Mouse (Mus musculus): ENCODE data around the gene Col2a1.

The Col2a1 gene

GRCm38 (mm10) chr15:98002991-98003821 lies 1.3 kb downstream of the Col2a1 start:
- no peak for DNase-seq (ENCODE audit: low read depth in 2 of 2, low spot score in 2 of 2)

- DNase-seq (ENCODE audit: low read depth in 2 of 2, low spot score in 2 of 2), result no peak
Observed at GRCm38 (mm10) chr15:98002113-98002990, 2.1 kb downstream of the Col2a1 start.

- no peak for DNase-seq (ENCODE audit: low read depth in 2 of 2, low spot score in 2 of 2)
Observed at GRCm38 (mm10) chr15:98001321-98002112, 3.0 kb downstream of the Col2a1 start.

DNA sequence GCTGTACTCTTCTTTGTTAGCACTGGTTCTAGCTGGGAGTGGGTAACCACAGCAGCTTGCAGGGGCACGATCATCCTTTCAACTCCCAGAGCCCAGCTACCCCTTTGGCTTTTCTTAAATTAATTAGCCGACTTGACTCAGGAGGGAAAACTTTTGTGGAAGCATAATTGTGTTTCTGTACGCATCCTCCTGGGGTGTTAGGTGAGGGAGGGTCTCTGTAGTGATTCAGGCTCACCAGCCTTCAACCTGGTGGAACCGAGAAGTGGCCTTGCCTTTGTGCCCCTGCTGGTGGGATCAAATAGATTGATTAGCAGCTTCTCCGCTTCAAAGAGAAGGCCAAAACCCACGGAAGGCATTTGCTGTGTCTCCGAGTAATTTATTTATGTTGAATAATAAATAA lies 4.5 kb downstream of the Col2a1 start:
- DNase-seq (ENCODE audit: low read depth in 2 of 2, low spot score in 2 of 2), result no peak

GRCm38 (mm10) chr15:97999546-97999945 lies 4.9 kb downstream of the Col2a1 start:
- DNase-seq (ENCODE audit: low read depth in 2 of 2, low spot score in 2 of 2), result no peak

- no peak for DNase-seq (ENCODE audit: low read depth in 2 of 2, low spot score in 2 of 2)
Observed at GRCm38 (mm10) chr15:97996716-97997256, 7.7 kb downstream of the Col2a1 start.

DNA sequence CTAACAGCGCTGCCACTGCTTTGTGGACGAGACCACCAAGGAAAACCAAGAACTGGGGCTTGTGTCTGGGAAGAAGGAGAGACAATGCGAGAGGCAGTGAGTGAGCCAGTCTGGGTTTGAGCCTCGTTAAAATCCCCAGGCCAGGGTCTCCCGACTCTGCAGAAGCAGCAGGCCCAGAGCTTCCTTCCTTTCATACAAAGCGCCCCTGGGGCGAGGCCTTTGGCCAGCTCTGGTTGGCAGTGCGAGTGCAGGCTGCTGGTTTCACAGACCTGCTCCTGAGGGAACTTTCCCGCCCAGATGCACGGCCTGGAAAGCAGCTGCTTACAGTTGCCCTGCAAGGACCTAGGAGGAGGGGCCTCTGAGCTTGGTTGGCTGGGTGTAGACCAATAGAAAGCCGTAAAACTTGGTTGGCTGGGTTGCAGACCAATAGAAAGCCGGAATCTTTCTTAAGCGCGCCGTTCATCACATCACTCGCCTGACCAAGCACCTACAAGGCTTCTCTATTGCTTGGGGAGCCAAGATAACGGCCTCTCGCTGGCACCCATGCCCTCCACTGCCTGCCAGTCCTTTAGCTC lies 11.7 kb downstream of the Col2a1 start:
- peak; percentile 4 to 20 for DNase-seq (ENCODE audit: low read depth in 2 of 2, low spot score in 2 of 2)

- no peak for DNase-seq (ENCODE audit: low read depth in 2 of 2, low spot score in 2 of 2)
Observed at GRCm38 (mm10) chr15:97992027-97992711, 12.3 kb downstream of the Col2a1 start.

DNA sequence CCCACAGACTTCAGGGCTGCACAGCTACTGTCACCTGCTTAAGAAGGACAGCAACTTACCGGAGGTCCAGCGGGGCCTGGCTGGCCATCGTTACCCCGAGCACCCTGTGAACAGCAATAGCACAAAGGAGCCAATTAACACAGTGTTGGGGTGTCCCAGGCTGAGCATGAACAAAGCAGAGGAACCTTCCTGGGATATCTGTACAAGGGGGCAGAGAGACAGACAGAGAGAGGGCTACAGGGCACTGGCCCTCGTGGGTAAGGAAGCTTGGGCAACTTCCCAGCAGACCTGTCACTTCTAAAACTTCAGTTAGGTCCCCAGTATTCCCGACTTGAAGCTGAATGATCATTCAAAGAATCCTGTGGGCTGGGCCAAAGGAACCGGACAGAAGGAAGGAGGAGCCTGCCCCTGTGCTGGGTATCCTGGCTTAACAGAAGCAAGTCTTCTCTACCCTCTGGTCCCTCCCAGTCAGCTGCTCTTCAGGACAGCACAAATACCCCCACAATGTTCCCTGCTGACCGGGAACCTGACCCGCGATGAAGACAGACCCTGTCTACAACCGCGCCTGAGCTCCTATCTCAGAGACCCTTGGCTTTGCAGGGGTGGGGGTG lies 13.1 kb downstream of the Col2a1 start:
- no peak for DNase-seq (ENCODE audit: low read depth in 2 of 2, low spot score in 2 of 2)

- DNase-seq (ENCODE audit: low read depth in 2 of 2, low spot score in 2 of 2), result no peak
Observed at GRCm38 (mm10) chr15:97990721-97991120, 13.8 kb downstream of the Col2a1 start.

DNA sequence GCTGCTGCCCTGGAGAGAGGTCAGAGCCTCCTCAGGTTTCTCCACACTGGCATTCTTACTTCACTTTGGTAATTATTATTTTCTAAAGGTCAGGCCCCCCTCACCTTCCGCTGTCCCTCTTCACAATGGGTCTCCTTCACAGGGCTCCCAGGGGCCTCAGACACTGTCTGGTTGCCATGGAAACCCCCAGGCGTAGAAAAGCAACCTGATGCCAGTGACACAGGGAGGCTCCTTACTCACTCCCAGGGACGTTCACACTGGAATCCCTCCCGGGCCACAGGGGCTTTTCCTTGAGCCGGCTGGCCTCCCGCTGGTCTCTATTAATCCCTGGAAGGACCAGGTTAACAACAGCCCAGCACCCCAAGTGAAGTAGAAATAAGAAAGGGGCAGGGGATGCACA lies 14.4 kb downstream of the Col2a1 start:
- DNase-seq (ENCODE audit: low read depth in 2 of 2, low spot score in 2 of 2), result no peak

DNA sequence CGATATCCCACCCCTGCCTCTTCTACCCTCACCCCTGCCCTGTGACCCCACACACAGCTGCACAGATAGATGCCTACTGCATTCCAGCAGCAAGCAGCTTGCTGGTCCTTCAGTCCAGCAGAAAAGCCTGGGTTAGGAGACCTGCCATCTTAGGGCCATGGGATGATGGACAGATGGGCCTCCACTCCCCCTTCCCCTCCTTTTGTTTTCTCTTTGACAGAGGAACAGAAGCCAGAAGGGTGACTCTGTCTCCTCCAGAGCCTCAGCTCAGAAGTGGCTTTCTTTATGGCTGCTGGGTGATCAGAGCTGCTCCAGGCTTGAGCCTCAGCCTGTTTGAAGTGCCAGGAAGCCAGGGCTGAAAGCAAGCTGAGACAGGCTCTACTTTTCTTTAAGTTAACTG lies 15.0 kb downstream of the Col2a1 start:
- no peak for DNase-seq (ENCODE audit: low read depth in 2 of 2, low spot score in 2 of 2)

- no peak for DNase-seq (ENCODE audit: low read depth in 2 of 2, low spot score in 2 of 2)
Observed at GRCm38 (mm10) chr15:97981560-97981959, 22.9 kb downstream of the Col2a1 start.

DNA sequence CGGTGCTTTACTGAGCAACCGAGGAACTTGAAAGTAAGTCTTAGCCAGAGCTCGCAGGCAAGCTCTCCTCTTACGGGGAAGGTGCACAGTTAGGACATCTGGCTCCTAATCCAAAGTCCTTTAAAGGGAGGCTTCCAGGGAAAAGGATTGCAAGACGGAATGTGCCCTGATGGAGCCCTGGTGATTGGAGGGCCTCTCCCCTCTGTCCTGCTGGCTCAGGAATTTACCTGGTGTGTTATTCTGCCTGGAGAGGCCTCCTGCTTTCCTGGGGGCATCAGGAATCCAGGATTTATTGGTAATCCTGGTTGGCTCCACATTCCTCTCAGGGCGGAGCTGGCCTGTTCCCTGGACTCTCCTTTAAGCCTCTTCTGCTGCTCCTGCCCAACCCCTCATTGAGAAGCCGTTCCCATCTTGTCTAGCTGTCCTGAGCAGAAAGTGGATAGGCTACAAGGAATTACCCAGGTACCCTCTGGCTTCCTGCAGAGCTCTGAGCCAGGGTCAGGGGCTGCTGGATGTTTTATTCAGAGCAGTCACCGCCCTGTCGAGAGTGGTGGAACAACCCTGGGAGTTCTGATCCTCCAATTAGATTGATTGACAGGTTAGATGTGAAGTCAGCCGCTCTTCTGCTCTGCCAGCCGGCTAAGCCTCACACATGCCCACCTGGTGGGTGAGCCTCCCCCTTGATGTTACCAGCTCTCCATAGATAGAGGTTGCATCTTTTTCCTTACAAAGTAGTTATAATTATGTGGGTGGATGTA lies 31.1 kb downstream of the Col2a1 start:
- no peak for DNase-seq (ENCODE audit: low read depth in 2 of 2, low spot score in 2 of 2)

DNA sequence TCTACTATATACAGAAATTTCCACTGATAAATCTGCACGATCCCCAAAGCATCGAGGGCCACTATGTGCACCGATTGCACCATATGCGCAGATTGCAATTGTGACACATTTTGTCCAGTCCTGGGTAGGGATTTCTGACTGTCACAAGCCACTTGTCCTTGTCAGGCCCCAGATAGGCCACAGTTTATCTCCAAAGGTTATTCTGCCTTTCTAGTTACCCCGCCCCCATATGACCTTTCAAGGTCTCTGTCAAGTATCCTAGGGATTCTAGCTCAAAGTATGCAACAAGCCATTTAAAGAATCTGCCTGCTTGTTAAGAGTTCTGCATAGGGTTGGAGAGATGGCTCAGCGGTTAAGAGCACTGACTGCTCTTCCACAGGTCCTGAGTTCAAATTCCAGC lies 31.9 kb downstream of the Col2a1 start:
- no peak for DNase-seq (ENCODE audit: low read depth in 2 of 2, low spot score in 2 of 2)

DNA sequence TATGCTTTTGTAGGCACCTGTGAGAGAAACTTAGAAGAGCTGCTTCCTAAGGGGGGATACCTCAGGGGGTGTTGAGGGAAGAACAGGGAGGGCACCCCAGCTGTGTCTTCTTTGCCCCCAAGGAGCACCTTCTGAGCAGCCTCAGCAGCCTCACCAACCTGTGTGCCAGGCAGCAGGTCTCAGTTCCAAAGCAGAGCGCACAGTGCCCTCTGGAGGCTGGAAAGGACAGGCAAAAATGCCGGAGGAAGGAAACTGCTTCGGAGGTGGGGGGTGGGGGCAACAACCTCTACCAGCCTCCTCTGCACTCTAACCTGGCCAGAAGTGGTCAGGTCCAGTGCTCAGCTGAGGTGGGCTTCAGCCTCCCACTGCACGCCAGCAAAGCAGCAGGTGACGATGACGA lies 34.2 kb downstream of the Col2a1 start:
- DNase-seq (ENCODE audit: low read depth in 2 of 2, low spot score in 2 of 2), result no peak

- DNase-seq (ENCODE audit: low read depth in 2 of 2, low spot score in 2 of 2), result no peak
Observed at GRCm38 (mm10) chr15:97965311-97966045, 39.0 kb downstream of the Col2a1 start.

DNA sequence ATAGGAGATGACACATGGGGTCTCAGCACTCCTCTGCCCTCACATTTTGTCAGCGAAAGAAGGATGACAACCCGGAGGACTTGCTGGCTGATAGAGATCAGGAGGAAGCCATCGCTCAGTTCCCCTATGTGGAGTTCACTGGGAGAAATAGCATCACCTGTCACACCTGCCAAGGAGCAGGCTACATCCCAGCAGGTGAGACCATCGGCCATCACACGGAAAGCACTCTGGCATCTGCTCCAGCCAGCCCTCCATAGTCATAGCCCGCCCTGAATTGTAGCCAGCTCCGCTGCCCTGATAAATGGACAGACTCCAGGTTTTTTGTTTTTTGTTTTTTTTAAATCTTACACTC lies 39.7 kb downstream of the Col2a1 start:
- DNase-seq (ENCODE audit: low read depth in 2 of 2, low spot score in 2 of 2), result no peak

Measured in CD8-positive naive resting alpha-beta T cell, adult 2 months (primary cell).